8 mouse cellular contexts compared by ENCODE assay signal in the genomic region with DNA sequence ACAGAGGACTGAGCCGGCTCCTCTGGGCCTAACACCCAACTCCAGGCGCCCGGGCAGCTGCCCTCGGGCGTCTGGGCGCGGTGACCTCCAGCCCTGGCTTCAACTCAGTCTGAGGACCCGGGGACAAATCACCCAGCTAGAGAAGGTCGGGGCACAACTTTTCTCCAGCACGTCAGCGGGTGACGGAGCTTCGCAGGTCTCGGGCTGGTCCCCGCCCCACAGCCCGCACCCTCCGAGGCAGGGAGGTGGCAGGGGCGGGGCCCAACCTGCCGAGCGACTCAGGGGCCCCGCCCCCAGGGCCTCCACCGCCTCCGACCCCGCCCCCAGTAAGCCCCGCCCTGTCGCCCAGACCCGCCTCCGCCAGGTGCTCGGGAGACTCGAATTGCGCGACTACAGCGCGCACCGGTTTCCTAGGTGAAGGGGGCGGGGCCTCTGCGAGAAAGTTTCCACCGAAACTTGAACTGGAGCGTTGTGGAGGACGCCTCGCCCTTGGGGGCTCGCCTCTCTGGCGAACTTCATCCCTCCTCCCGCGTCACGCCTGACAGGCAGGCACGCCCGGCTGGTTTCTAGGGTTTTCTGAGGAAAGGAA. TPM values are rescaled to one million over a fixed set of nuclear protein-coding genes. Genes with fewer than 3 reads are reported as not detected.
A peak's percentile ranks its signal among the peaks of the same experiment; 100 is the strongest.
DNase-seq lines count a peak whose midpoint lies in the region; ATAC-seq and TF ChIP-seq lines count a peak whose summit lies in the region.

Gene Glt28d2 (minus strand): TSS at position 278 of the 589 bp plus-strand sequence.
Gene Gm37240 (minus strand): TSS at position 280 of the 589 bp plus-strand sequence.

- peaks cover 16% of the 10 kb centered on the region for H3K27me3 ChIP-seq in heart, embryonic 10.5 days (ENCODE audit: insufficient read depth, poor library complexity, severe bottlenecking)
- no peaks in the 10 kb centered on the region; the same call in none of the 2 replicates for H3K27me3 ChIP-seq in kidney, embryonic 14.5 days (ENCODE audit: control insufficient read depth, insufficient read depth, low read length)
- H3K27me3 ChIP-seq in limb, embryonic 15.5 days = no peaks in the 10 kb centered on the region

- H3K27ac ChIP-seq in embryonic fibroblast, embryonic 13.5 days (ENCODE audit: insufficient read depth, low read length) = no peak within 1 kb of the TSS
- peak within 1 kb of the TSS; percentile 86 for H3K27ac ChIP-seq in heart, embryonic 10.5 days
- H3K27ac ChIP-seq in kidney, embryonic 14.5 days (ENCODE audit: low read depth, low read length) = peak within 1 kb of the TSS; percentile 70
- peak within 1 kb of the TSS; percentile 77 for H3K27ac ChIP-seq in limb, embryonic 15.5 days

- H3K4me2 ChIP-seq in kidney, embryonic 14.5 days (replicated peaks; ENCODE audit: low read depth, low read length) = peak within 1 kb of the TSS; percentile 86
- H3K4me2 ChIP-seq in limb, embryonic 15.5 days = peak within 1 kb of the TSS; percentile 92

- no peaks in the 10 kb centered on the region for H3K9me3 ChIP-seq in heart, embryonic 10.5 days
- no peaks in the 10 kb centered on the region for H3K9me3 ChIP-seq in kidney, embryonic 14.5 days (ENCODE audit: control insufficient read depth, low read length)
- H3K9me3 ChIP-seq in limb, embryonic 15.5 days = no peaks in the 10 kb centered on the region

- peak within 1 kb of the TSS; percentile 65 for H3K9ac ChIP-seq in kidney, embryonic 14.5 days (ENCODE audit: low read depth, low read length)
- peak within 1 kb of the TSS; percentile 48 for H3K9ac ChIP-seq in limb, embryonic 15.5 days

- no peak for TF ChIP-seq CTCF in embryonic fibroblast, embryonic 13.5 days (IDR thresholded peaks at IDR 0.05; ENCODE audit: borderline replicate concordance, insufficient read depth, low read length)

- no peaks in the 10 kb centered on the region for H3K4me1 ChIP-seq in embryonic fibroblast, embryonic 13.5 days (ENCODE audit: control insufficient read depth, insufficient read depth, low read length)
- H3K4me1 ChIP-seq in heart, embryonic 10.5 days = peaks cover 15% of the 10 kb centered on the region
- H3K4me1 ChIP-seq in kidney, embryonic 14.5 days (ENCODE audit: control insufficient read depth, insufficient read depth, low read length) = peaks cover 9% of the 10 kb centered on the region; the same call in 1 of the 2 replicates
- peaks cover 18% of the 10 kb centered on the region for H3K4me1 ChIP-seq in limb, embryonic 15.5 days

- 1% methylated on average over 48 of the region's 48 CpGs for WGBS in heart, embryonic 10.5 days
- WGBS in kidney, embryonic 14.5 days = 0% methylated on average over 42 of the region's 48 CpGs
- under 1% methylated on average over 44 of the region's 48 CpGs for WGBS in limb, embryonic 15.5 days

- TF ChIP-seq POLR2A in embryonic fibroblast, embryonic 13.5 days (IDR thresholded peaks at IDR 0.05; ENCODE audit: low read depth, low read length) = peak; percentile 52

- DNase-seq in B cell, adult 2 months = peak; percentile 92
- peak; percentile 62 for DNase-seq in brain, adult 2 months (ENCODE audit: low read depth, low spot score)
- DNase-seq in heart, embryonic 10.5 days (ENCODE audit: low spot score) = peak; percentile 96
- peak; percentile 83 to 86 for DNase-seq in spleen, postnatal 36 days (ENCODE audit: low spot score in 2 of 2)

- peak within 1 kb of the TSS; percentile 67 for H3K4me3 ChIP-seq in embryonic fibroblast, embryonic 13.5 days (ENCODE audit: insufficient read depth, low read length)
- H3K4me3 ChIP-seq in heart, embryonic 10.5 days = peak within 1 kb of the TSS; percentile 71
- H3K4me3 ChIP-seq in kidney, embryonic 14.5 days (ENCODE audit: low read length) = peak within 1 kb of the TSS; percentile 59
- H3K4me3 ChIP-seq in limb, embryonic 15.5 days = peak within 1 kb of the TSS; percentile 60

- no peaks in the 10 kb centered on the region for H3K36me3 ChIP-seq in heart, embryonic 10.5 days
- H3K36me3 ChIP-seq in kidney, embryonic 14.5 days (ENCODE audit: control insufficient read depth, insufficient read depth, low read length) = no peaks in the 10 kb centered on the region
- H3K36me3 ChIP-seq in limb, embryonic 15.5 days = no peaks in the 10 kb centered on the region

- ATAC-seq in kidney, embryonic 14.5 days (ENCODE audit: low FRiP score, low TSS enrichment) = peak; percentile 96
- peak; percentile 89 for ATAC-seq in limb, embryonic 15.5 days (ENCODE audit: insufficient number of reproducible peaks, low FRiP score, low TSS enrichment, low read depth)
- ATAC-seq in monocyte, adult 5-6 weeks (replicated peaks; ENCODE audit: insufficient number of reproducible peaks, low FRiP score, low TSS enrichment, poor library complexity, severe bottlenecking) = peak; percentile 56

RNA-seq across cellular contexts. Expression of gene Glt28d2, which starts in this region (rescaled TPM):
- polyA plus RNA-seq in embryonic fibroblast, embryonic 13.5 days (2011; ENCODE audit: insufficient read length, low read depth, missing spikeins) = 1.0 and 1.2 TPM in 2 replicates
- polyA plus RNA-seq in heart, embryonic 10.5 days (2016; fragmentation: Nextera tagmentation; extraction: Ambion mirVana) = 0.72 and 0.78 TPM in 2 replicates
- 1.8 and 2.6 TPM in 2 replicates for polyA plus RNA-seq in kidney, embryonic 14.5 days (2014; fragmentation: Nextera tagmentation; extraction: Ambion mirVana)
- polyA plus RNA-seq in limb, embryonic 15.5 days (2015; fragmentation: Nextera tagmentation; extraction: Ambion mirVana) = 4.2 and 4.4 TPM in 2 replicates
- 0.43 TPM in 1 of 3 replicates, not detected in the others for total RNA-seq in monocyte, adult 5-6 weeks (2017)

RNA-seq across cellular contexts. Expression of gene Gm37240, which starts in this region (rescaled TPM):
- polyA plus RNA-seq in embryonic fibroblast, embryonic 13.5 days (2011; ENCODE audit: insufficient read length, low read depth, missing spikeins) = 1.7 and 1.9 TPM in 2 replicates
- 2.7 and 3.0 TPM in 2 replicates for polyA plus RNA-seq in heart, embryonic 10.5 days (2016; fragmentation: Nextera tagmentation; extraction: Ambion mirVana)
- polyA plus RNA-seq in kidney, embryonic 14.5 days (2014; fragmentation: Nextera tagmentation; extraction: Ambion mirVana) = 5.8 and 15.1 TPM in 2 replicates
- polyA plus RNA-seq in limb, embryonic 15.5 days (2015; fragmentation: Nextera tagmentation; extraction: Ambion mirVana) = 14.9 and 15.2 TPM in 2 replicates
- 0.97 TPM in 1 of 3 replicates, not detected in the others for total RNA-seq in monocyte, adult 5-6 weeks (2017)

Comparison
In these comparisons a context has a peak if more than half of its experiments do, and no peak if none do; other contexts are left out.
1. Peak in ATAC-seq in monocyte, adult 5-6 weeks; RNA of the genes that start here not detected or under 1 TPM.